Mouse (Mus musculus) thymus, adult 2 months (tissue): ENCODE results near the gene St8sia1.

Experiments used
- CTCF ChIP-seq: fragments of 200-500 bp; IDR thresholded peaks from 2 replicates; pipeline ENCODE4 v1.5.1; 2012; ENCODE audit warnings: mild to moderate bottlenecking, control low read depth, low read length, moderate library complexity, borderline replicate concordance; ENCODE audit not compliant: control insufficient read depth, poor library complexity, insufficient read depth; ENCODE audit errors: extremely low read depth
- POLR2A ChIP-seq: fragments of 200-500 bp; IDR thresholded peaks from 2 replicates; pipeline ENCODE4 v1.6.1; 2012; ENCODE audit warnings: mild to moderate bottlenecking, low read length, control low read depth, moderate library complexity; ENCODE audit not compliant: control insufficient read depth, poor library complexity, insufficient read depth; ENCODE audit errors: extremely low read depth

GRCm38 (mm10) chr6:142947029-142947428 lies 17.2 kb downstream of the St8sia1 start:
- no peak for TF ChIP-seq CTCF
- no peak for TF ChIP-seq POLR2A
